Comparison of ENCODE assay signal across 8 mouse cellular contexts in the genomic region with DNA sequence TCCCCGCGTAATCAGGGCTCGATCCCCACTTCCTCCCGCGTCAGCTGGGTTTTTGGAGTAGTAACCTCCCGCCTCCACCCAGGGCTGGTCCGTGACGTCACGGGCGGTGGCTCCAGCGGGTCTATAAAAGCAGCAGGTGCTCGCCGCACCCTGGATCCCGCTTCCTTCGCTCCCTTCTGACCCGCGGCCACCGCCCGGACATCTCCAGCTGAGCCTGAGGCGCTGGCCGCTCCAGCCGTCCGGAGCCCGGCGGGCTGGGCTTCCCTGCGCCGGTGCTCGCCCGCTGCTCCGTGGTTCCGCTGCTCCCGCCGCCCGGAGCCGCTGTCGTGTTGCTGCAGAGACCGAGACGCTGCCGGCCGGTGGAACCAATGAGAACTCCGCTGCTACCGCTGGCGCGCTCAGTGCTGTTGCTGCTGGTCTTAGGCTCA. TPM values are rescaled to one million over a fixed set of nuclear protein-coding genes. Genes with fewer than 3 reads are reported as not detected.
A peak's percentile ranks its signal among the peaks of the same experiment; 100 is the strongest.
DNase-seq lines count a peak whose midpoint lies in the region; ATAC-seq and TF ChIP-seq lines count a peak whose summit lies in the region.

A gene (plus strand): TSS at position 154 of the 428 bp plus-strand sequence.

- peak within 1 kb of the TSS; percentile 29 for H3K4me3 ChIP-seq in ES-Bruce4 (ENCODE audit: low read depth, low read length)
- H3K4me3 ChIP-seq in hindbrain, embryonic 14.5 days (replicated peaks; ENCODE audit: low read length) = peak within 1 kb of the TSS; percentile 66

- no peak within 1 kb of the TSS for H3K27ac ChIP-seq in ES-Bruce4 (ENCODE audit: insufficient read depth, low read length)
- no peak within 1 kb of the TSS for H3K27ac ChIP-seq in hindbrain, embryonic 14.5 days

- TF ChIP-seq CTCF in ES-Bruce4 (IDR thresholded peaks at IDR 0.05; ENCODE audit: low read depth, low read length) = no peak
- TF ChIP-seq CTCF in brain, embryonic 14.5 days (IDR thresholded peaks at IDR 0.05; ENCODE audit: borderline replicate concordance, extremely low read depth, insufficient read depth, insufficient read length) = no peak

- peak; percentile 92 for ATAC-seq in hindbrain, embryonic 14.5 days (ENCODE audit: low FRiP score)

- under 1% methylated on average over 44 of the region's 44 CpGs for WGBS in hindbrain, embryonic 14.5 days

- DNase-seq in brain, embryonic 14.5 days (ENCODE audit: low read depth) = peak; percentile 72
- peak; percentile 30 for DNase-seq in forelimb bud, embryonic 11.5 days (ENCODE audit: low read depth, low spot score)
- DNase-seq in hindbrain, embryonic 14.5 days (ENCODE audit: low spot score) = peak; percentile 55
- peak; percentile 11 to 30 for DNase-seq in layer of hippocampus, postnatal 25 days (ENCODE audit: extremely low spot score in 1 of 2, low spot score in 1 of 2)
- peak; percentile 50 for DNase-seq in lung, postnatal 10 days
- DNase-seq in ovary, postnatal 36 days (ENCODE audit: low spot score) = peak; percentile 58
- peak; percentile 13 for DNase-seq in urinary bladder, postnatal 10 days (ENCODE audit: low spot score)

- no peak for TF ChIP-seq EP300 in ES-Bruce4 (IDR thresholded peaks at IDR 0.05; ENCODE audit: insufficient read depth, low read depth, low read length)

- H3K4me1 ChIP-seq in ES-Bruce4 (ENCODE audit: control insufficient read depth, insufficient read depth, low read length) = no peaks in the 10 kb centered on the region
- H3K4me1 ChIP-seq in hindbrain, embryonic 14.5 days (replicated peaks; ENCODE audit: control insufficient read depth, insufficient read depth, low read length) = no peaks in the 10 kb centered on the region

- no peaks in the 10 kb centered on the region for H3K36me3 ChIP-seq in ES-Bruce4 (ENCODE audit: control insufficient read depth, insufficient read depth, low read length, poor library complexity, severe bottlenecking)
- no peaks in the 10 kb centered on the region for H3K36me3 ChIP-seq in hindbrain, embryonic 14.5 days (replicated peaks; ENCODE audit: control insufficient read depth, insufficient read depth)

- H3K27me3 ChIP-seq in ES-Bruce4 (ENCODE audit: control insufficient read depth, insufficient read depth, low read length, poor library complexity, severe bottlenecking) = 0 out of 2 replicates have a peak, but pooled peaks cover 2% of the 10 kb centered on the region
- H3K27me3 ChIP-seq in hindbrain, embryonic 14.5 days (ENCODE audit: control insufficient read depth, insufficient read depth, low read length) = peaks cover 23% of the 10 kb centered on the region

- H3K4me2 ChIP-seq in hindbrain, embryonic 14.5 days (replicated peaks) = peak within 1 kb of the TSS; percentile 94

- no peaks in the 10 kb centered on the region for H3K9me3 ChIP-seq in ES-Bruce4 (replicated peaks; ENCODE audit: control insufficient read depth, insufficient read depth, low read length, poor library complexity, severe bottlenecking)
- no peaks in the 10 kb centered on the region for H3K9me3 ChIP-seq in hindbrain, embryonic 14.5 days (ENCODE audit: control insufficient read depth, low read length)

- H3K9ac ChIP-seq in ES-Bruce4 (ENCODE audit: low read depth, poor library complexity, severe bottlenecking) = no peak within 1 kb of the TSS
- peak within 1 kb of the TSS; percentile 57 for H3K9ac ChIP-seq in hindbrain, embryonic 14.5 days

- TF ChIP-seq POLR2A in ES-Bruce4 (IDR thresholded peaks at IDR 0.05; ENCODE audit: insufficient read depth, low read length) = no peak
- no peak for TF ChIP-seq POLR2A in brain, embryonic 14.5 days (IDR thresholded peaks at IDR 0.05; ENCODE audit: borderline replicate concordance, extremely low read depth, insufficient read depth, insufficient read length, poor library complexity, severe bottlenecking)

RNA-seq across cellular contexts. Expression of the gene that starts here (rescaled TPM):
- not detected in 2 replicates for polyA plus RNA-seq in ES-Bruce4 (2011; ENCODE audit: insufficient read depth, insufficient read length, low read depth, missing spikeins)
- polyA plus RNA-seq in brain, embryonic 14.5 days (2012; rRNA removed) = 0.08 and 0.15 TPM in 2 replicates
- polyA plus RNA-seq in hindbrain, embryonic 14.5 days (2014; fragmentation: Nextera tagmentation; extraction: Ambion mirVana) = 0.27 and 0.34 TPM in 2 replicates
- total RNA-seq in layer of hippocampus, postnatal 25 days (2021) = under 1 TPM in 1 of 2 experiments, not detected in 1; 0.22 TPM

Comparison
In these comparisons a context has a peak if more than half of its experiments do, and no peak if none do; other contexts are left out.
1. Peak in DNase-seq in brain, embryonic 14.5 days; RNA of the gene not detected or under 1 TPM.
2. Peak in DNase-seq, ATAC-seq, H3K4me3 ChIP-seq, H3K9ac ChIP-seq and H3K4me2 ChIP-seq in hindbrain, embryonic 14.5 days; RNA of the gene not detected or under 1 TPM.
3. Peak in DNase-seq in layer of hippocampus, postnatal 25 days; RNA of the gene not detected or under 1 TPM.
4. DNase-seq: peak in every context shown above with its lines; median percentile 72 in brain, embryonic 14.5 days; 58 in ovary, postnatal 36 days; 55 in hindbrain, embryonic 14.5 days; 50 in lung, postnatal 10 days; 30 in forelimb bud, embryonic 11.5 days; 20 in layer of hippocampus, postnatal 25 days; 13 in urinary bladder, postnatal 10 days.